Mouse (Mus musculus) lung, postnatal 14 days (tissue): ENCODE results near the gene Tmem208.
A peak's percentile ranks its signal among the peaks of the same experiment; 100 is the strongest.

Experiments
- DNase-seq: peaks from one replicate; pipeline ENCODE4 v3.0.0; 2021

Tmem208 gene

GRCm38 (mm10) chr8:105326968-105327367, 814 bp downstream of the Tmem208 start:
- DNase-seq, result no peak

- DNase-seq, result no peak
Measured at GRCm38 (mm10) chr8:105330325-105330724, 4.2 kb downstream of the Tmem208 start.

- DNase-seq, result no peak
Measured at GRCm38 (mm10) chr8:105331469-105331868, 5.3 kb downstream of the Tmem208 start.

- no peak for DNase-seq
Measured at GRCm38 (mm10) chr8:105331931-105332330, 5.8 kb downstream of the Tmem208 start.

- no peak for DNase-seq
Measured at GRCm38 (mm10) chr8:105332523-105332922, 6.4 kb downstream of the Tmem208 start.

GRCm38 (mm10) chr8:105336373-105337130, 10.4 kb downstream of the Tmem208 start:
- no peak for DNase-seq

- DNase-seq, result no peak
Measured at GRCm38 (mm10) chr8:105338992-105339391, 12.8 kb downstream of the Tmem208 start.

GRCm38 (mm10) chr8:105339886-105340635, 13.9 kb downstream of the Tmem208 start:
- peak; percentile 88 for DNase-seq

- peak; percentile 77 for DNase-seq
Measured at GRCm38 (mm10) chr8:105341399-105341798, 15.2 kb downstream of the Tmem208 start.

GRCm38 (mm10) chr8:105342768-105343167, 16.6 kb downstream of the Tmem208 start:
- DNase-seq, result no peak

- no peak for DNase-seq
Measured at GRCm38 (mm10) chr8:105343791-105344574, 17.8 kb downstream of the Tmem208 start.

GRCm38 (mm10) chr8:105345061-105345975, 19.2 kb downstream of the Tmem208 start:
- peak; percentile 61 for DNase-seq

GRCm38 (mm10) chr8:105346611-105347427, 20.7 kb downstream of the Tmem208 start:
- DNase-seq, result peak; percentile 82

- peak; percentile 97 for DNase-seq
Measured at GRCm38 (mm10) chr8:105347428-105348221, 21.5 kb downstream of the Tmem208 start, which contains the start of gene Fhod1. Gene Fhod1 (minus strand): TSS chr8:105347953.

GRCm38 (mm10) chr8:105348450-105349095, 22.4 kb downstream of the Tmem208 start, which contains the start of gene Slc9a5:
Gene Slc9a5 (plus strand): TSS chr8:105348843.
- peak; percentile 57 for DNase-seq

- no peak for DNase-seq
Measured at GRCm38 (mm10) chr8:105349096-105349771, 23.1 kb downstream of the Tmem208 start.

- DNase-seq, result no peak
Measured at GRCm38 (mm10) chr8:105350186-105350585, 24.0 kb downstream of the Tmem208 start.

GRCm38 (mm10) chr8:105353583-105354135, 27.5 kb downstream of the Tmem208 start:
- no peak for DNase-seq

- no peak for DNase-seq
Measured at GRCm38 (mm10) chr8:105354549-105354948, 28.4 kb downstream of the Tmem208 start.
